Mouse (Mus musculus) layer of hippocampus, adult 9-10 months (tissue): ENCODE data around the gene Bub1b.

ENCODE experiments used
- DNase-seq: peaks from one replicate; pipeline ENCODE4 v3.0.0; 2022; ENCODE audit warnings: low spot score

Bub1b gene

GRCm38 (mm10) chr2:118665616-118666015, 67.6 kb downstream of the Bub1b start:
- DNase-seq = no peak

- no peak for DNase-seq
These were observed 69.2 kb downstream of the Bub1b start for GRCm38 (mm10) chr2:118667181-118667580.

GRCm38 (mm10) chr2:118669245-118669644, 71.2 kb downstream of the Bub1b start:
- DNase-seq = no peak

- no peak for DNase-seq
These were observed 71.8 kb downstream of the Bub1b start for GRCm38 (mm10) chr2:118669785-118670184.

GRCm38 (mm10) chr2:118671728-118672127, 73.7 kb downstream of the Bub1b start:
- no peak for DNase-seq

- no peak for DNase-seq
These were observed 75.9 kb downstream of the Bub1b start for GRCm38 (mm10) chr2:118673686-118674465.

- DNase-seq = no peak
These were observed 76.5 kb downstream of the Bub1b start for GRCm38 (mm10) chr2:118674500-118674899.

- DNase-seq = no peak
These were observed 79.1 kb downstream of the Bub1b start for GRCm38 (mm10) chr2:118676839-118677741.

- DNase-seq = no peak
These were observed 79.8 kb downstream of the Bub1b start for GRCm38 (mm10) chr2:118677817-118678216.

GRCm38 (mm10) chr2:118679577-118679976, 81.6 kb downstream of the Bub1b start:
- no peak for DNase-seq

- DNase-seq = no peak
These were observed 82.9 kb downstream of the Bub1b start for GRCm38 (mm10) chr2:118680926-118681325.

- DNase-seq = no peak
These were observed 84.7 kb downstream of the Bub1b start for GRCm38 (mm10) chr2:118682544-118683260.

- no peak for DNase-seq
These were observed 87.1 kb downstream of the Bub1b start for GRCm38 (mm10) chr2:118685088-118685487.

- no peak for DNase-seq
These were observed 88.7 kb downstream of the Bub1b start for GRCm38 (mm10) chr2:118686693-118687092.

GRCm38 (mm10) chr2:118687791-118688190, 89.8 kb downstream of the Bub1b start:
- no peak for DNase-seq

- DNase-seq = no peak
These were observed 91.9 kb downstream of the Bub1b start for GRCm38 (mm10) chr2:118689875-118690274.
